9 mouse cellular contexts compared by ENCODE assay signal in the genomic region with DNA sequence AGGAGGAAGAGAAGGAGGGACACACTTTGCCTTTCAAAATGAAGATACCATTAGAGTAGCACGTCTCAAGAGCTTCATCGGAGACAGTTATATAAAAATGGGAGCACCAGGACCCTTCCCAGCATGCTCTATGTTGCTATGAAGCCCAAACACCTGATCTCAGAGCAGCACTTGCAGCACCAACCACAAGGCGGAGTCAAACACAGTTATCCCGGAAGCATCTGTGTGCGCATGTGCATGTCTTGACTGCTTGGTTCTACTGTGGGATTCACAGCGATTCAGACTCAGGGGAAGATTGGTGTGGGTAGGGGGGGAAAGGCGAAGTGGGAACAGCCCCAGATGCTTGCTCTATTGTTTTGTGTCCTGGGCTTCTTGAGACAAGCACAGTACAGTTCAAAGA. TPM values are rescaled to one million over a fixed set of nuclear protein-coding genes. Genes with fewer than 3 reads are reported as not detected.
DNase-seq lines count a peak whose midpoint lies in the region; TF ChIP-seq lines count a peak whose summit lies in the region.
"Had no signal": no experiment of that assay in that cellular context is flagged by ENCODE, and none has a peak within 500 bp of the region (broad histone marks: within the 10 kb centered on the region; RNA-seq: fewer than 3 reads in every experiment).

No protein-coding gene starts in this region.

- intact Hi-C loops in gastrocnemius, adult 2 months (cut with DNase I), result no loop called here

- TF ChIP-seq CTCF in gastrocnemius, adult 2 months (IDR thresholded peaks at IDR 0.05), result peak; percentile 25; the same call in 1 of the 2 replicates
- TF ChIP-seq CTCF in spleen, adult 2 months (IDR thresholded peaks at IDR 0.05; ENCODE audit: extremely low read depth, insufficient read depth, insufficient read length, insufficient replicate concordance), result peak; percentile 41; the same call in 1 of the 2 replicates

- no peak overlapping the region for H3K27ac ChIP-seq in gastrocnemius, adult 2 months
- no peak overlapping the region for H3K27ac ChIP-seq in spleen, adult 2 months (ENCODE audit: insufficient read depth, low read length)
- H3K27ac ChIP-seq: neural tube, embryonic 13.5 days had no signal

- whole genome bisulfite sequencing in spleen, adult 2 months, result 79% methylated on average over 7 of the region's 7 CpGs

- peaks cover 44% of the 10 kb centered on the region for H3K36me3 ChIP-seq in spleen, adult 2 months (ENCODE audit: control insufficient read depth, insufficient read depth, low read length)
- H3K36me3 ChIP-seq: neural tube, embryonic 13.5 days had no signal

- no peaks in the 10 kb centered on the region for H3K4me1 ChIP-seq in spleen, adult 2 months (ENCODE audit: control insufficient read depth, insufficient read depth, insufficient read length)

- H3K4me3 ChIP-seq in gastrocnemius, adult 2 months, result no peak overlapping the region
- H3K4me3 ChIP-seq in spleen, adult 2 months (ENCODE audit: extremely low read depth, insufficient read depth, insufficient read length), result no peak overlapping the region
- H3K4me3 ChIP-seq: neural tube, embryonic 13.5 days had no signal

- H3K27me3 ChIP-seq in spleen, adult 2 months (ENCODE audit: control insufficient read depth, insufficient read depth, low read length), result no peaks in the 10 kb centered on the region

- TF ChIP-seq POLR2A in spleen, adult 2 months (IDR thresholded peaks at IDR 0.05; ENCODE audit: low read depth, low read length), result no peak

- DNase-seq in gastrocnemius, adult 2 months, result no peak
- DNase-seq in gastrocnemius, postnatal 25 days, result no peak
- DNase-seq in spleen, adult 2 months (ENCODE audit: low read depth in 1 of 2, low spot score in 2 of 2), result no peak
- no peak for DNase-seq in spleen, adult 12 weeks (ENCODE audit: low spot score)
- peak; percentile 46 for DNase-seq in kidney, adult 9 months
- DNase-seq in retina, postnatal 1 day, result peak; percentile 61
- no peak for DNase-seq in frontal cortex, postnatal 14 days (ENCODE audit: low spot score in 2 of 2)
- DNase-seq in gastrocnemius, postnatal 4 days (ENCODE audit: low spot score in 2 of 2), result no peak

RNA-seq across cellular contexts. Expression of gene Ddx58, which starts 21.2 kb away (rescaled TPM):
- total RNA-seq in gastrocnemius, adult 2 months (2021), result 1 to 10 TPM; 2.4 to 3.0 TPM
- 1 to 10 TPM; 2.1 to 3.5 TPM for total RNA-seq in gastrocnemius, postnatal 25 days (2021)
- polyA plus RNA-seq in spleen, adult 2 months (2012; rRNA removed), result 22.2 and 23.2 TPM in 2 replicates
- 1 to 10 TPM; 7.4 to 8.7 TPM for total RNA-seq in gastrocnemius, postnatal 4 days (2021)

RNA-seq across cellular contexts. Expression of gene Smim27, which starts 51.0 kb away (rescaled TPM):
- total RNA-seq in gastrocnemius, adult 2 months (2021), result 10 to 100 TPM; 42.6 to 45.4 TPM
- total RNA-seq in gastrocnemius, postnatal 25 days (2021), result 10 to 100 TPM; 42.3 to 45.2 TPM
- polyA plus RNA-seq in spleen, adult 2 months (2012; rRNA removed), result 13.1 and 13.9 TPM in 2 replicates
- 10 to 100 TPM; 32.9 to 44.3 TPM for total RNA-seq in gastrocnemius, postnatal 4 days (2021)

RNA-seq across cellular contexts. Expression of gene Topors, which starts 51.3 kb away (rescaled TPM):
- 1 to 10 TPM; 8.3 to 8.9 TPM for total RNA-seq in gastrocnemius, adult 2 months (2021)
- total RNA-seq in gastrocnemius, postnatal 25 days (2021), result 1 to 10 TPM; 7.0 to 7.4 TPM
- 2.5 and 3.3 TPM in 2 replicates for polyA plus RNA-seq in spleen, adult 2 months (2012; rRNA removed)
- 10 to 100 TPM; 20.4 to 21.4 TPM for total RNA-seq in gastrocnemius, postnatal 4 days (2021)

Comparison
In these comparisons a context has a peak if more than half of its experiments do, and no peak if none do; other contexts are left out.
1. DNase-seq: peak in kidney, adult 9 months (single experiment) and retina, postnatal 1 day (single experiment); none in gastrocnemius, adult 2 months (single experiment), gastrocnemius, postnatal 25 days (single experiment), spleen, adult 2 months (0 of 2), spleen, adult 12 weeks (single experiment), frontal cortex, postnatal 14 days (0 of 2) and gastrocnemius, postnatal 4 days (0 of 2).